Mouse (Mus musculus): ENCODE measurements around the gene Gfm1.

- no peak for TF ChIP-seq GATA1 (IDR thresholded peaks at IDR 0.05; ENCODE audit: low read length)
- TF ChIP-seq TAL1 (IDR thresholded peaks at IDR 0.05; ENCODE audit: low read length): no peak
Observed at GRCm38 (mm10) chr3:67512807-67513206, 82.9 kb downstream of the Gfm1 start.
